Mouse (Mus musculus) liver, postnatal 0 days (tissue): ENCODE measurements around the gene Slc7a15.
"Not testable (repeated sequence)": the region's sequence is repeated elsewhere in the genome, so short reads cannot be mapped to it uniquely, and the experiment has no call there.

Experiments
- CTCF ChIP-seq: sonication (generic); IDR thresholded peaks from 2 replicates; pipeline ENCODE4 v1.5.1; 2016; ENCODE audit warnings: antibody characterized with exemption, low read depth
- EP300 ChIP-seq: IDR thresholded peaks from 2 replicates; pipeline ENCODE4 v1.6.1; 2016; ENCODE audit warnings: antibody characterized with exemption, low read depth, mild to moderate bottlenecking

- TF ChIP-seq CTCF, EP300: not testable (repeated sequence)
These were observed 49.3 kb upstream of the Slc7a15 start for GRCm38 (mm10) chr12:8648211-8648610.
